Mouse (Mus musculus): ENCODE measurements at regions not wholly inside any gene's neighbourhood (a gene's known extent, or its start where the extent isn't known, plus 50 kb on each side); places are given as distances from the start of the nearest gene placed in this dataset.
A peak's percentile ranks its signal among the peaks of the same experiment; 100 is the strongest.

- Histone ChIP-seq H3K79me3 (ENCODE audit: low read depth) (no peaks in the 10 kb centered on the region), H3K79me2 (ENCODE audit: control insufficient read depth, insufficient read depth) (no peaks in the 10 kb centered on the region), H3K4me3 (ENCODE audit: insufficient read depth, poor library complexity, severe bottlenecking) (no peak overlapping the region), H3ac (ENCODE audit: control insufficient read depth, insufficient read length, low read depth) (no peak overlapping the region), H3K36me3 (ENCODE audit: control insufficient read depth, insufficient read depth) (no peaks in the 10 kb centered on the region), H3K27me3 (ENCODE audit: control insufficient read depth, insufficient read depth, insufficient read length) (no peaks in the 10 kb centered on the region)
- TF ChIP-seq CTCF (IDR thresholded peaks at IDR 0.05; ENCODE audit: control insufficient read depth, insufficient read depth, insufficient read length) (peak; percentile 10), MYOG (IDR thresholded peaks at IDR 0.05; ENCODE audit: control insufficient read depth, extremely low read depth, insufficient read length) (no peak)
Measured at GRCm38 (mm10) chr16:50799145-50799794, 208.3 kb upstream of the Ccdc54 start.

- Histone ChIP-seq H3K79me2 (ENCODE audit: control insufficient read depth, insufficient read depth) (no peaks in the 10 kb centered on the region), H3K36me3 (ENCODE audit: control insufficient read depth, insufficient read depth) (no peaks in the 10 kb centered on the region), H3ac (ENCODE audit: control insufficient read depth, insufficient read length, low read depth) (no peak overlapping the region), H3K4me3 (ENCODE audit: insufficient read depth, poor library complexity, severe bottlenecking) (no peak overlapping the region), H3K79me3 (ENCODE audit: low read depth) (no peaks in the 10 kb centered on the region), H3K27me3 (ENCODE audit: control insufficient read depth, insufficient read depth, insufficient read length) (no peaks in the 10 kb centered on the region)
- TF ChIP-seq CEBPB (IDR thresholded peaks at IDR 0.05; ENCODE audit: low read depth), result no peak
- no peak for TF ChIP-seq FOSL1 (IDR thresholded peaks at IDR 0.05; ENCODE audit: insufficient read depth, low read length, poor library complexity, severe bottlenecking)
- TF ChIP-seq USF1 (IDR thresholded peaks at IDR 0.05; ENCODE audit: low read depth), result no peak
- no peak for TF ChIP-seq MYOG (IDR thresholded peaks at IDR 0.05; ENCODE audit: control insufficient read depth, extremely low read depth, insufficient read length)
- no peak for TF ChIP-seq MYOD1 (IDR thresholded peaks at IDR 0.05; ENCODE audit: control insufficient read depth, insufficient read length, low read depth)
- no peak for TF ChIP-seq MAX (IDR thresholded peaks at IDR 0.05)
- TF ChIP-seq CTCF (IDR thresholded peaks at IDR 0.05; ENCODE audit: control insufficient read depth, insufficient read depth, insufficient read length), result no peak
Measured at GRCm38 (mm10) chr16:50798095-50798494, 207.1 kb upstream of the Ccdc54 start.

- Histone ChIP-seq H3K4me3 (ENCODE audit: insufficient read depth, poor library complexity, severe bottlenecking) (no peak overlapping the region), H3K79me3 (ENCODE audit: low read depth) (no peaks in the 10 kb centered on the region), H3K27me3 (ENCODE audit: control insufficient read depth, insufficient read depth, insufficient read length) (no peaks in the 10 kb centered on the region), H3ac (ENCODE audit: control insufficient read depth, insufficient read length, low read depth) (no peak overlapping the region), H3K79me2 (ENCODE audit: control insufficient read depth, insufficient read depth) (no peaks in the 10 kb centered on the region), H3K36me3 (ENCODE audit: control insufficient read depth, insufficient read depth) (no peaks in the 10 kb centered on the region)
- TF ChIP-seq USF1 (IDR thresholded peaks at IDR 0.05; ENCODE audit: low read depth) (no peak), CEBPB (IDR thresholded peaks at IDR 0.05; ENCODE audit: low read depth) (no peak), MAX (IDR thresholded peaks at IDR 0.05) (no peak), MYOD1 (IDR thresholded peaks at IDR 0.05; ENCODE audit: control insufficient read depth, insufficient read length, low read depth) (no peak), FOSL1 (IDR thresholded peaks at IDR 0.05; ENCODE audit: insufficient read depth, low read length, poor library complexity, severe bottlenecking) (no peak), CTCF (IDR thresholded peaks at IDR 0.05; ENCODE audit: control insufficient read depth, insufficient read depth, insufficient read length) (no peak), MYOG (IDR thresholded peaks at IDR 0.05; ENCODE audit: control insufficient read depth, extremely low read depth, insufficient read length) (no peak)
Measured at GRCm38 (mm10) chr16:50792960-50793359, 202.0 kb upstream of the Ccdc54 start.

- Histone ChIP-seq H3K27me3 (ENCODE audit: control insufficient read depth, insufficient read depth, insufficient read length) (no peaks in the 10 kb centered on the region), H3K36me3 (ENCODE audit: control insufficient read depth, insufficient read depth) (no peaks in the 10 kb centered on the region), H3K79me3 (ENCODE audit: low read depth) (no peaks in the 10 kb centered on the region), H3ac (ENCODE audit: control insufficient read depth, insufficient read length, low read depth) (no peak overlapping the region), H3K79me2 (ENCODE audit: control insufficient read depth, insufficient read depth) (no peaks in the 10 kb centered on the region), H3K4me3 (ENCODE audit: insufficient read depth, poor library complexity, severe bottlenecking) (no peak overlapping the region)
- no peak for TF ChIP-seq FOSL1 (IDR thresholded peaks at IDR 0.05; ENCODE audit: insufficient read depth, low read length, poor library complexity, severe bottlenecking)
- TF ChIP-seq USF1 (IDR thresholded peaks at IDR 0.05; ENCODE audit: low read depth), result no peak
Measured at GRCm38 (mm10) chr16:50792506-50792905, 201.6 kb upstream of the Ccdc54 start.

- no peak for TF ChIP-seq MYOD1 (IDR thresholded peaks at IDR 0.05; ENCODE audit: control insufficient read depth, insufficient read length, low read depth)
- TF ChIP-seq CEBPB (IDR thresholded peaks at IDR 0.05; ENCODE audit: low read depth), result no peak
- TF ChIP-seq MAX (IDR thresholded peaks at IDR 0.05), result no peak
- TF ChIP-seq USF1 (IDR thresholded peaks at IDR 0.05; ENCODE audit: low read depth), result no peak
- TF ChIP-seq FOSL1 (IDR thresholded peaks at IDR 0.05; ENCODE audit: insufficient read depth, low read length, poor library complexity, severe bottlenecking), result no peak
- TF ChIP-seq MYOG (IDR thresholded peaks at IDR 0.05; ENCODE audit: control insufficient read depth, extremely low read depth, insufficient read length), result no peak
- TF ChIP-seq CTCF (IDR thresholded peaks at IDR 0.05; ENCODE audit: control insufficient read depth, insufficient read depth, insufficient read length), result no peak
- no peaks in the 10 kb centered on the region for H3K79me3 ChIP-seq (ENCODE audit: low read depth)
- H3K4me3 ChIP-seq (ENCODE audit: insufficient read depth, poor library complexity, severe bottlenecking), result no peak overlapping the region
- H3K27me3 ChIP-seq (ENCODE audit: control insufficient read depth, insufficient read depth, insufficient read length), result no peaks in the 10 kb centered on the region
- no peaks in the 10 kb centered on the region for H3K36me3 ChIP-seq (ENCODE audit: control insufficient read depth, insufficient read depth)
- no peaks in the 10 kb centered on the region for H3K79me2 ChIP-seq (ENCODE audit: control insufficient read depth, insufficient read depth)
- no peak overlapping the region for H3ac ChIP-seq (ENCODE audit: control insufficient read depth, insufficient read length, low read depth)
Measured at GRCm38 (mm10) chr16:50788702-50789101, 197.7 kb upstream of the Ccdc54 start.

- Histone ChIP-seq H3K36me3 (ENCODE audit: control insufficient read depth, insufficient read depth) (no peaks in the 10 kb centered on the region), H3K79me3 (ENCODE audit: low read depth) (no peaks in the 10 kb centered on the region), H3K4me3 (ENCODE audit: insufficient read depth, poor library complexity, severe bottlenecking) (no peak overlapping the region), H3K27me3 (ENCODE audit: control insufficient read depth, insufficient read depth, insufficient read length) (no peaks in the 10 kb centered on the region), H3ac (ENCODE audit: control insufficient read depth, insufficient read length, low read depth) (no peak overlapping the region), H3K79me2 (ENCODE audit: control insufficient read depth, insufficient read depth) (no peaks in the 10 kb centered on the region)
- TF ChIP-seq FOSL1 (IDR thresholded peaks at IDR 0.05; ENCODE audit: insufficient read depth, low read length, poor library complexity, severe bottlenecking) (no peak), MAX (IDR thresholded peaks at IDR 0.05) (no peak), CEBPB (IDR thresholded peaks at IDR 0.05; ENCODE audit: low read depth) (no peak), CTCF (IDR thresholded peaks at IDR 0.05; ENCODE audit: control insufficient read depth, insufficient read depth, insufficient read length) (no peak), USF1 (IDR thresholded peaks at IDR 0.05; ENCODE audit: low read depth) (no peak), MYOG (IDR thresholded peaks at IDR 0.05; ENCODE audit: control insufficient read depth, extremely low read depth, insufficient read length) (no peak), MYOD1 (IDR thresholded peaks at IDR 0.05; ENCODE audit: control insufficient read depth, insufficient read length, low read depth) (no peak)
Measured at GRCm38 (mm10) chr16:50786199-50786598, 195.2 kb upstream of the Ccdc54 start.

Measured in C2C12 (cell line).